Mouse (Mus musculus): ENCODE measurements around the gene Bola1.

Gene Bola1

DNA sequence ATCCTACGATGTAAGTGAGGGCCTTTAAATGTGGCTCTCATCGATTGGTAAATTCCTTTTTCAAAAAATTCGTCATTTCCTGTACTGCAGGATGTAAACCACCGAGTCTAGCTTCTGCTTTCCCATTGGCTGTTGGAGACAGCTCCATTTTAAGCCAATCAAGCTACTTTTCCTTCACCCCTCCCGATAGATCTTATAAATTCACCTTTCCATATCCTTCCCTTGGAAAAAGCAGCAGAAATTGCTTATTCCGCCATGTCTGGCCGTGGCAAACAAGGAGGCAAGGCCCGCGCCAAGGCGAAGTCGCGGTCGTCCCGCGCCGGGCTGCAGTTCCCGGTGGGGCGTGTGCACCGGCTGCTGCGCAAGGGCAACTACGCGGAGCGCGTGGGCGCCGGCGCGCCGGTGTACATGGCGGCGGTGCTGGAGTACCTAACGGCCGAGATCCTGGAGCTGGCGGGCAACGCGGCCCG lies at the start of gene Bola1, which contains the start of gene Hist2h2ab:
Bola1 (minus strand) TSS at position 49 of the 470 bp plus-strand sequence.
Hist2h2ab (plus strand) TSS at position 205 of the 470 bp plus-strand sequence.
- CTCF ChIA-PET, result interaction anchor here (0.5 kb wide), 1 partner anchor 23 kb away, joined by 9 read pairs; no protein-coding TSS in a partner anchor

DNA sequence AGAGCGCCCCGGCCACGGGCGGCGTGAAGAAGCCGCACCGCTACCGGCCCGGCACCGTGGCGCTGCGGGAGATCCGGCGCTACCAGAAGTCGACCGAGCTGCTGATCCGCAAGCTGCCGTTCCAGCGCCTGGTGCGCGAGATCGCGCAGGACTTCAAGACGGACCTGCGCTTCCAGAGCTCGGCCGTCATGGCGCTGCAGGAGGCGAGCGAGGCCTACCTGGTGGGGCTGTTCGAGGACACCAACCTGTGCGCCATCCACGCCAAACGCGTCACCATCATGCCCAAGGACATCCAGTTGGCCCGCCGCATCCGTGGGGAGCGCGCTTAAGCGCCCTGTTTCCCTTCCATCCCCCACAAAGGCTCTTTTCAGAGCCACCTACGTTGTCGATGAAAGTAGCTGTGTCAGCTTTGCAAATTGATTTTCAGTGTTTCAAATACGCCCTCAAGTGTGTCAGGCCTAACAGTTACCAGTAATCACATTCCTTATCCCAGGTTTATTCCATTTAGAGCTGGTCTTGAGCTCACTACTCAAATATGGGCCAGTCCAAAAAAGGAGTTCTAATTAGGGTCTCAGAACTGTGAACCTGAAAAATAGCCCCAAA lies 49.4 kb upstream of the Bola1 start:
- CTCF ChIA-PET, result interaction anchor here (0.6 to 1.7 kb wide), 2 partner anchors 9 to 209 kb away, joined by 6 to 11 read pairs; no protein-coding TSS in a partner anchor

DNA sequence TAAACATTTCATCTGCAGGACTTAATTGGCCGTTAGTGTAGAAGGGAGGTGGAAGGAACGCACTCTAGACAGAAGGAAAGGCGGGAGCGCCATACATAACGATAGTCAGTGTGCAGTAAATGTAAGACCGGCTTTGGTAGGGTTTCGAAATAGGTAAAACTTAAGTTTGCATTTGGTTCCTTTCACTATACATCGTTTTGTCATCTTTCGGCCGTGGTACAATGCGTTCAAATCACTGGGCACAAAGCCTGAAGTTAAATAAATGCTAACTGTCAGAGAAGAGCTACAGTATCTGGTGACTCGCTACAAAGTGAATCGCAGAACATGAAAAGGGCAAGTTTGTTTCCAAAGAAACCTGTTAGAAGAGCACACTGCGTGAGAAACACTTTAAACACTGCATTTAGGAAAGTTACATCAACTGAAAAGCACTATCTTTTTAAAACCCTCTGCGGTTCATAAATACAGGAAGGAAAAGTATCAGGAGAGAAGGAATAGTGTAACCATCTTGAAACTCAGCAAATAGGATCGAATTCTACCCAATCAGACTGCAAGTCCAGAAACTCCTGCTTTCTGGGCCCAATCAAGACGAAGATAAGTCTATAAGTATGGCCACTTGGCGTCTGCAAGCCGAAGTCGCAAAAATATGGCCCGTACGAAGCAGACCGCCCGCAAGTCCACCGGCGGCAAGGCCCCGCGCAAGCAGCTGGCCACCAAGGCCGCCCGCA lies 48.7 kb upstream of the Bola1 start, which contains the start of gene Hist2h3b:
Hist2h3b (plus strand) TSS at position 604 of the 725 bp plus-strand sequence.
- CTCF ChIA-PET, result interaction anchor here (0.6 to 1.7 kb wide), 4 partner anchors 8 to 295 kb away, joined by 3 to 6 read pairs (median 4); no protein-coding TSS in a partner anchor

DNA sequence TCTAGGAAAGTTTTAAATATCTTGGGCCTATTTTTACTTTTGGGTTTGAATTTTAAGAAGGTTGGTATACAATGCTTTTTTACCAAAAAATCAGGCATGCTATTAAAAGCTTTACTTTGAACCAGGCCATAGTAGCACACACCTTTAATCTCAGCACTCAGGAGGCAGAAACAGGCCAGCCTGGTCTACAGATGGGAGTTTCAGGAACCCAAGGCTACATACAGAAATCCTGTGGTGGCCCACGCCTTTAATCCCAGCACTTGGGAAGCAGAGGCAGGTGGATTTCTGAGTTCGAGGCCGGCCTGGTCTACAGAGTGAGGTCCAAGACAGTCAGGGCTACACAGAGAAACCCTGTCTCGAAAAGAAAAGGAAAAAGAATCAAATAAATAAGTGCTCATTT lies 48.0 kb upstream of the Bola1 start:
- CTCF ChIA-PET, result interaction anchor here (0.6 kb wide), 3 partner anchors 8 to 295 kb away, joined by 3 to 4 read pairs (median 3); no protein-coding TSS in a partner anchor

DNA sequence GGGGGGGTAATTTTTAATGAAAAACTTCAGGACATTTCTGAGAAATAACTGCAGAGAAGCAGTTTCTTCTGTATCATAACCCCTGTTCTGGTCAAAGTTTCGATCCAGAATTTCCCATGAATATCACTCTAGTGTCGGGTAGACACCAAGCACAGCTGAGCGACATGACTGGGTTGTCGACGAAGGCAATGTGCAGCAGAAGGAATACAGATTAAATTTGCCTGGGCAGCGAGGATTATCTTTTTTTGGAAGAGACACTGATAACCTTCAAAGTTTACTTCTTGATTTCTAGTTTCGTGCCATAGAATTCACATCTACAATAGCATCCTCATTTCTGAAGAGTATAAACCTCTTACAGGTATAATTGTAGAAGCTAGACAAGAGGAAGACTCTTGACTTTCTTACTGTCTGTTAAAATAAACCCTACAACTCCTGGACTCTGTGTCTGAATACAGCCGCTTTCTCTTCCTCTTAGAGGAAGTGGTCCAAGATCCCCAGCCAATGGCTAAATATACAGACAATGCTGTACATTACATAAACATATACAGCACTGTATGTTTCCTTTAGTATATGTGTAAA lies 46.7 kb upstream of the Bola1 start:
- CTCF ChIA-PET, result interaction anchor here (0.6 to 1.0 kb wide), 2 partner anchors 10 kb away, joined by 4 read pairs; no protein-coding TSS in a partner anchor

DNA sequence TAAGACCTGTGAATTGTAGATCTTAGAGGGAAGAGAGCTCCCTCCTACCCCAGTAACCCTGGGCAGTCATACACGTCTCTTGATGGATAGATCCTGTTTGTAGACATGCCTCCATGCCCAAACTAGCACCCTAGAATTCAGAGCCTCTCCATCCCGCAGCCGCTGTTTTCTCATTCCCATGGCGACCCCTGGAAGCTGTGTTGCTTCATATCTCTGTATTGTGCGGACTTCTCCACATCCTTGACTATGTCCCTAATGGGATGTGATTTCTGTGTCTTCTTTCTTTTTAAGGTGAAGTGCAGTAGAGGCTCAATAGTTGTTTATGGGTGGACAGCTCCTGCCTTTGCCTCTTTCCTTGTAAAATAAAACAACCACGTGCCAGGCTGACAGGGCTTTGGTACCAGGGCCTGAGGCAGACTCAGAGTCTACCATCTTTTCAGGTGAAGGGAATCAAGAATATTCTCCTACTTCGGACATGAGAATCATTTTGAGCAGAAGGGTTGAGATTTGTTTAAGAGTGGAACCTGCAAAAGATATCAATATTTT lies 45.0 kb upstream of the Bola1 start:
- CTCF ChIA-PET, result interaction anchor here (0.8 to 1.3 kb wide), 2 partner anchors 21 to 382 kb away, joined by 5 to 10 read pairs; no protein-coding TSS in a partner anchor

DNA sequence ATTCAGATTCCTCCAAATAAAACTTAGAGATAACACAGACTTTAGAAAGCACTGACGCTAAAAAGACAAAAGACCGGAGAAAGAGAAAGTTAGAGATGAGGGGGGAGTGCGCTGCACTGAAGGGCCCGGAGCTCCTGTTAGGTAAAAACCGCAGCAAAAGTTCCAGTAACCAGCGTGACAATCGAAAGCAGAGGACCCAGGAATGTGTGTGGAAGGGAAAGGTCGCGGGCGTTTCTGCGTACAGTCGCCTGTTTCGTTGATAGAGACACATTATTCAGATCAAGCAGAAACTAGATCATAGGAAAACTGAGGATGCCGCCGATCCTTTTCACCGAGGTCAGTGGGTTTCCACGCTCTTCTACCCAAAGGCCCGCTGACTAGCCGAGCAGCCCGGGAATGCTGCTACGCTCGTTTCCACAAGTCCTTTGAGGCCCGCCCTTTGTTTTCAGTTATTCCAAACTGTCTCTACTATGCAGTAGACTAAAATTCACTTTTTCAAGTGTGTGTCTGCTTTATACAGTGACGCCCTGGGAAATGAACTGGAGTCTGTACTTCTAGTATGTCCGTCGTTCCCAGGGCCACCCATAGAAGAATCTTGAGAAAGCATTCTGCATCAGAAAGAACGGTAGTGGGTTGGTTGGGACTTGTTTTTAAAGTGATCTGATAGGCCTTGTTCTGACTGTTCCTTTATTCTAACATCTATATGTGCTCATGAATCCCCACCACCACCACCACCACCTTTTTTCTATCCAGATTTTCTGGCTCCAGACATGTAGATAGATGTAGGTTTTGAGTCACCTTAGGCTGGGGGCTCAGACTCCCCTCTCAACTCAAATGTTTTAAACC lies 44.3 kb upstream of the Bola1 start:
- CTCF ChIA-PET, result interaction anchor here (0.6 to 1.3 kb wide), 3 partner anchors 20 to 381 kb away, joined by 5 to 10 read pairs (median 8); no protein-coding TSS in a partner anchor

DNA sequence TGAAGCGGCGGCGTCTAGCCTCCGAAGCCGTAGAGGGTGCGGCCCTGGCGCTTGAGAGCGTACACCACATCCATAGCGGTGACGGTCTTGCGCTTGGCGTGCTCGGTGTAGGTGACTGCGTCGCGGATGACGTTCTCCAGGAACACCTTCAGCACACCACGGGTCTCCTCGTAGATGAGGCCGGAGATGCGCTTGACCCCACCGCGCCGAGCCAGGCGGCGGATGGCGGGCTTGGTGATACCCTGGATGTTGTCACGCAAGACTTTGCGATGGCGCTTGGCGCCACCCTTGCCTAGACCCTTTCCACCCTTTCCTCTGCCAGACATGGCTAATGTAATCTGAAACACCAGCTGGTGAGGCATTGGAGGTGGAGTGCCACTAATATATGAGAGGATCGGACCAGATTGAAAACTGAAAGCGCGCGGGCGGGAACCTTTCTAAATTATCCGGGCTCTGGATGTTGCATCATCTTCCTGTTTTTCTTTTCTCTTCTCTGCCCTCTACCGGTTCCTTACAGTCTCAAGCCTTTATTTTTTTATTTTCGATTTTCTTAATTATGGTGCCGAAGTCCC lies 43.6 kb upstream of the Bola1 start, which contains the start of gene Hist2h4:
Hist2h4 (minus strand) TSS at position 333 of the 572 bp plus-strand sequence.
- CTCF ChIA-PET, result interaction anchor here (0.6 kb wide), 1 partner anchor 152 kb away, joined by 8 read pairs; no protein-coding TSS in a partner anchor

DNA sequence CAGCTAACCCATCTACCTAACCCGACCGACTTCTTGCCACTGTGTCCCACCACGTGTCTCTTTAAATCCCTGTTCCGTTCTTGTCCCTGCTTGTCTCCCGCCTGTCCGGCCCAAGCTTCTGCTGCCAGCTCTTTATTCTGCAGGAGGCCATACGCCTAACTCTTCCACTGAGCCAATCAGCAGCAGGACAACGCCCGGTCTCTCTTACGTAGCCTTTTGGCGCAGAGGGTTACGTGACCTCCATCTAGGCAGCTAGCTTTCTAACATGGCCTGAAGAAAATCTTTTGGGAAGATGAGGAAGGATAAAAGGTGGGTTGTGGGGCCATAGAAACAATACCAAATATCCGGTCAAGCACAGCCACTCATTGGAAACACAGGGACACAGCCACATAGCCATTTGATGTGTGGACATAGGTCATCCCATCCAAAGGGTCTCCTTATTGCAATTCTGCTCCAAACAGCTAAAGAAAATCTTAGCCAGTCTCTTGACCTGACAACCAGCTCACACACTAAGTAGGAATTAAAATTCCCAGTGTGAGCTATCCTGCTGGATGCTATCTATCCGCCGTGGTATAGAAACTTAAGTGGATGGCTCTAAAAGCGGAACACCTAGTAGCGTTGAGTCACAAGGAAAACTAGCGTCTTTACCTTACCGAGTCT lies 42.8 kb upstream of the Bola1 start:
- CTCF ChIA-PET, result interaction anchor here (1.0 kb wide), 1 partner anchor 26 kb away, joined by 3 read pairs; no protein-coding TSS in a partner anchor

DNA sequence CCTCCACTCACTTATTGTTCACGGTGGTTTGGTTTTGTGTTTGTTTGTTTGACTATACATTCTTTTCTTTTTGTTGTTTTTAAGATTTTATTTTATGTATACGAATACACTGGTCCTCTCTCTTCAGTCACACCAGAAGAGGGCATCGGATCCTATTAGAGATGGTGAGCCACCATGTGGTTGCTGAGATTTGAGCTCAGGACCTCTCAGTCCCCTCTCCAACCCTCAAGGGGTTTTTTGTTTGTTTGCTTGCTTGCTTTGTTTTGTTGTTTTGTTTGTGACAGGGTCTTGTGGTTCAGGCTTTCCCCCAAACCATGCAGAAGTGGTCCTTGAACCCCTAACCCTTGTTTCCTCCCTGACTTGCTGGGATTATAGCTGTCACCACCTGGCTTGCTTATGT lies 42.1 kb upstream of the Bola1 start:
- CTCF ChIA-PET, result interaction anchor here (1.0 kb wide), 1 partner anchor 25 kb away, joined by 3 read pairs; no protein-coding TSS in a partner anchor

DNA sequence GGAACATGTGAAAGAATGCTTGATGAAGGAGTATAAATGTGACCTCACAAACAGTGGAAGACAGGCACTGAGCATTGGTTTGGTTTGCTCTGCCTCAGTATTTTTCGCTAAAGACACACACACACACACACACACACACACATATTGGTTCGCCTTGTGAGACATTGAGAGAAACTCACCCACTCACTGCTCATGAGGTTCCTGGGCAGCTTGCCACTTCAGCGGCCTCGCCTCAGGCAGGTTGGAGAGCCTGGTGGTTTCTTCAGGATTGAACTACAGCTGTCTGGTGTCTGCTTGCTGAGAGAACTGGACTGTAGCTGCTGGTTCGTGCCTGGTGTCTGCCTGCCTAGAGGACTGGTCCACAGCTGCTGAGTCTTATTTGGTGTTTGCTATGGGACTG lies 40.7 kb upstream of the Bola1 start:
- CTCF ChIA-PET, result no interaction called here

DNA sequence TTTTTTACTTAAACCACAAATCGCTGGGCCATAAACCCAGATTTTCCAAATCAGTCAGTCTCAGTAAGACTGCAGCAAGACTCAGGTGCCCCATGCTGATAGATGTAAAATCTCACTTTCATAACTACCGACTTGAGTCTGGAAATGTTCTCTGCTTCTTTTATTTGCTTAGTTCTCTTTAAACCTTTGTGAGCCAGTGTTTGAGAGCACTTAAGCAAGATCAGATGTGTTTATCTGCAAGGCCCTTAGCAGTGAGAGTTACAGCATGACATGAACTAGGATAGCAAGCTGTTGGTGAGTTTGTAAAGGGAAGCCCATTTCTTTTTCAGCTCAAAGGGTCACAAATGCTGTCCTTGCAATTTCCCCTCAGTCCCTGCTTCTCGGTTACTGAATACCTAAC lies 37.7 kb upstream of the Bola1 start:
- CTCF ChIA-PET, result no interaction called here

DNA sequence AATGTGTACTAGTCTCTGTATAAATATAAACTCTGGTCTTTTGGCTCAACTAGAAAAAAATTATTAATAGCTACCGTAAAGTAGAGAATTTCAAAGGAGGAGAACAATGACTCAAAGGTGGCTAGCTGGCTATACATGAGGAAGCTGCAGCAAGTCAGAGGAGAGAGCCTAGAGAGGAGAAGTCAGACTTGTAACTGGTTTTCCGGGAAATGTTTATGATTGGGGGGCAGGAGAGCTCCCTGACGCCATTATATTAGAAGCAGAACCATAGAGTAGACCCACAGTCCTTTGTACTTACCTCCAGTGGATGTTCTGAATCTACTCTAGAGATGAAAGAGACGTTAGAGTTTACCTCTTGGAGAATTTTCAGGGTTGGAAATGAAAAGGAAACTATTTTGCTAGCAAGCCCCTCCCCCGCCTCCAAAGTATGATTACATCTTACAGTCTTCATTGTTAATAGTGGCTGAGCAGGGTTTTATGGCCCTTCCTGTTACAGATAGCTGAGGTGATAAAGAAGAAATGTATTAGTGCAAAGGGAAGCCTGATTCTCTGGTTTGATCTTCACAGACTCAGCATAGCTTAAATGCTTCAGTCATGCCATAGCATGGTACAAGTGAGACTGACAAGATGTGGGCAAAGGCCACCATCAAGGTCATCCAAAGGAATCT lies 36.6 kb upstream of the Bola1 start:
- CTCF ChIA-PET, result interaction anchor here (0.7 kb wide), 1 partner anchor 10 kb away, joined by 4 read pairs; no protein-coding TSS in a partner anchor

DNA sequence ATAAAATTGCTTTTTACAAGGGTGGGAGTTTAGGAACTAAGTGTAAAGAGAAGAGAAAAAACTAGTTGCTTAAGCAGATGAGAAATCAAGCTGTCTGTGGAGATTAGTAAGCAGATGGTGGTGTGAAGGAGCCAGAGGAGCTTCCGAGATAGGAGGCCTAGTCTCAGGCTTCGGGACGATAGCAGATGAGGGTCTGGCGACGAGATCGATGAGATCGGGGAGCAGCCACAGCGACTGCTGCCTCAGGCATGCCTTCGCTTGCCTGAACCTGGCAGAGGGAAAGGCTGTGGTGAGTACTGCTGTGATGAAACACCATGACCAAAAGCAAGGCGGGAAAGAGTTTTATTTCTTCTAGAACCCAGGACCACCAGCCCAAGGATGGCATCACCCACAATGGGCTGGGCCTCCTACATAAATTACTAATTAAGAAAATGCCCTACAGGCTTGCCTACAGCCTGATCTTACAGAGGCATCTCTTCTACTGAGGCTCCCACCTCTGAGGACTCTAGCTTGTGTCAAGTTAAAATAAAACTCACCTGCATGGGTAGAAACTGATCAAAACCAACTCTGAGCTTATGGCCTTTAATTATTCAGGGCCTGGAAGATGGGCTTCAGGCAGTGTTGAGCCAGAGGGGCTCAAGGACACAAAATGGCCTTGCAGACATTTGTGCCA lies 35.3 kb upstream of the Bola1 start:
- CTCF ChIA-PET, result no interaction called here

DNA sequence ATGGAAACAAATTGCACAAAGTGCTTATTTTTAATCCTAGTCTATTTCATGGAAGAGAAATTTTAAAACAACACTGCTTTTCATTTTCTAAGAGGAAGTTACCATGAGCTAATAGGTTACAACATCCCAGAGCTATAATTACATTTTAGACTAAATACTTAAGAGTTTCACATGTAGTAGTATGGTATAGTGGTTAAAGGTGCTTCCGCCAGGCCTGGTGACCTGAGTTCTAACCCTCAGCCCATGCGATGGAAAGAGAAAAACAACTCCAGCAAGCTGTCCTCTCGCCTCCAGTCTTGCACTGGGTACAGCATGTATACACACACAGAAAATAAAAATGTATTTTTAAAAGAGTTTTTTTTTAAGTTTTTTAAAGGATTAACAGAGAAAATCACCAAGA lies 32.3 kb upstream of the Bola1 start:
- CTCF ChIA-PET, result no interaction called here

DNA sequence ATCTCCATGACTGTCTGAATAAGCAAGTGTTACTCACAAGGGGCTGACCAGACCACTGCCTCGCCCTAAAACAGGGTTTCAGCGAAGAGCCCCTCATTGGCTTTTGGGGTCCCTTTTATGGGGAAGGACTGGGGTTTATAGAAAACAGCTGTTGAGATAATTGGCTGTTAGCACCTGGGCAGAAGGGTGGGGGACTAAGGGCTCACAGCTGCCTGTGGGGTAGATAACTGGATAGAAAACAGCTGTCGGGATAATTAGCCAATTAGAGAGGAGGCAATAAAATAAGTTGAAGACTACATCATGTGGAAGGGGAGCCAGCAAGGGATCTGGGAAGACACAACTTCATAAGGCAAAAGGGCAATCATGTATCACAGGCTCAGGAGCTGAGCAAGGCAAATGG lies 31.4 kb upstream of the Bola1 start:
- CTCF ChIA-PET, result no interaction called here

DNA sequence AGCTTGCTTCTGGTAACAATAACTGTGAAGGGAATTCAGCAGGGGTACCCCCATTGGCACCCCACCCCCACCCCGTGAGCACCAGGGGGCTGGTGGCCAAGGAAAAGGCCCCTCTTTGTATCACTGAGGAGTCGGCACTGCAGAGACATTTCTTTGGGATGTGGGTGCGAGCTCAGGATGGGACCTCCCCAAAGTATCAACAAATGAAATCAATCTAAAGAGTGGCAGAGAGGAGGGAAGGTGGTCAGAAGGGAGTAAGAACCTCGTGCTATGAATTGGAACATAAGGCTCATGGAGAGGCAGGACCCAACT lies 29.5 kb upstream of the Bola1 start:
- CTCF ChIA-PET, result no interaction called here

DNA sequence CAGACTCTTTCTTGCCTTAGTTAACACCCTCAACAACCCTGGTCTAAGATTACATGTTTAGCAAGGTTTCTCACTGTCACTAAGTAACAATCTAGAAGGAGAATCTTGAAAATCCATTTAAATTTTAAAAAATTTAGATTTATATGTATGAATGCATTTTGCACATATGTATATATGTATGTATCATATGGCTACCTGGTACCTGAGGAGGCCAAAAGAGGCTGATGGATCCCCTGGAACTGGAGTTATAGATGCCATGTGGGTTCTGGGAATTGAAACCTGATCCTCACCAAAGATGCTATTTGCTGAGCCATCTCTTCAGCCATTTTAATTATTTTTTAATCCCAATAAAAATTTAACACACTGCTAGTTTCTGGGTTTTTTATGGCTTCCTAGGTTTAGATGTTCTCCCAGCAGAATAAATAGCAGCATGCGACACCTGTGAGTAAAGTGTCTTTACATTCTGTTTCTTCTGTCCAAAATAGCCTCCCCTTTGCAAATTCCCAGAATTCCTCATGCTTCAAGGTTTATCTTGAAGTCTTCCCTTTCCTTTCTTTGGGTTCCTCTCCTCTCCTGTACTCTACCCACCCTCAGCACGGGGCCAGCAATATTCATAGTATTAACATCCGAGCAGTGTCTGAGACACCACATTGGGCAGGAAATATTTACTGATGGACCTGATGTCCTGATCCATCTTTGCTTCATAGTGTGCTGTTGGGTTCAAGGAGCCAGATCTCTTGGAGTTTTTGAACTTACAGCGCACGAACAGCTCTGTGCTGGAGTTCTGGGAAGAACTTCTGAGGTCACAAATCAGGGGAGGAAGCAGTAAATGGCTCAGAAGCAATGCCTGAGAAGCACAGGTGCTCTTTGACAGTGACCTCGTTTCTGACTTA lies 28.9 kb upstream of the Bola1 start:
- CTCF ChIA-PET, result no interaction called here

All from spleen, embryonic (tissue).